Mouse (Mus musculus) brain, embryonic 18.5 days (tissue): Measurements from ENCODE around the gene Hlcs.

Experiments
- DNase-seq: peaks from one replicate; pipeline ENCODE4 v3.0.0-alpha.2; 2012; ENCODE audit warnings: low read depth, low spot score

Hlcs gene

DNA sequence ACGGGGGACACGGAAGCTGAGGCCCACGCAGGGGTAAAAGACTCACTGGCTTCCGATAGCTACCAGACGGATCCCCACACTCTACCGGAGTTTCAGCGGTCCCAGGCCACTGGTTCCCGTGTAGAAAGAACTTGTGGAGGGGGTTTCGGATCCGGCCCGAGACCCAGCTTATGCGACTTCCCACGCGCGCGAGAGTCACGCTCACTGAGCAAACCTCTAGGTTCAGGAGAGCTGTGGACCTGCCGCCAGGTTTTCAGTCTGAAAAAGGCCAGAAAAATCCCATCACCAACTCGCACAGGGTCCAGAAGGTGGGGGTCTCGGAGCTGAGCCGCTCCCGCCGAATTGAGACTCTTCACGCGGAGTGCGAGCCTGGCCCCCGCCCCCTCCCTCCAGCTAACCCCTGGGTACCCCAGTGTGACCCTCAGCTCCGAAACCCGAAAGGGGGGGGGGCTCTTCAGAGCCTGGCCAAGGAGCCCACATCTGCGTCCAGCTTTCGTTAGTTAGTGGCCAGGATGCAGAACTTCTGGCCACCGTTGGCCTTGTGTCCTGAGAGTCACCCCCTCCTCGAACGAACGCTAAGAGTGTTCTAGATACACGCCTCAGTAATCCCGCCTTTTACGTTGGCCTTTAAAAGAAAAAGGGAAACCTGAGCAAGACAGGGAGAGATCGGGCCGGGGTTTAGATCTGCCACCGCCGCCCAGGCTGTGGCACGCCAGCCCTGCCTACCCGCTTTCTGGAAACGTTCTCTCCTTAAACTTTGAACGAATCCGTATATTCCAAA is 234.1 kb downstream of the Hlcs start:
- DNase-seq: no peak
